Mouse (Mus musculus) kidney, adult 18-20 months (tissue): ENCODE results near the gene Cav3.

Source experiments
- DNase-seq: peaks from one replicate; pipeline ENCODE4 v3.0.0; 2021

Gene Cav3

GRCm38 (mm10) chr6:112495219-112495618, 35.9 kb downstream of the Cav3 start:
- no peak for DNase-seq

DNA sequence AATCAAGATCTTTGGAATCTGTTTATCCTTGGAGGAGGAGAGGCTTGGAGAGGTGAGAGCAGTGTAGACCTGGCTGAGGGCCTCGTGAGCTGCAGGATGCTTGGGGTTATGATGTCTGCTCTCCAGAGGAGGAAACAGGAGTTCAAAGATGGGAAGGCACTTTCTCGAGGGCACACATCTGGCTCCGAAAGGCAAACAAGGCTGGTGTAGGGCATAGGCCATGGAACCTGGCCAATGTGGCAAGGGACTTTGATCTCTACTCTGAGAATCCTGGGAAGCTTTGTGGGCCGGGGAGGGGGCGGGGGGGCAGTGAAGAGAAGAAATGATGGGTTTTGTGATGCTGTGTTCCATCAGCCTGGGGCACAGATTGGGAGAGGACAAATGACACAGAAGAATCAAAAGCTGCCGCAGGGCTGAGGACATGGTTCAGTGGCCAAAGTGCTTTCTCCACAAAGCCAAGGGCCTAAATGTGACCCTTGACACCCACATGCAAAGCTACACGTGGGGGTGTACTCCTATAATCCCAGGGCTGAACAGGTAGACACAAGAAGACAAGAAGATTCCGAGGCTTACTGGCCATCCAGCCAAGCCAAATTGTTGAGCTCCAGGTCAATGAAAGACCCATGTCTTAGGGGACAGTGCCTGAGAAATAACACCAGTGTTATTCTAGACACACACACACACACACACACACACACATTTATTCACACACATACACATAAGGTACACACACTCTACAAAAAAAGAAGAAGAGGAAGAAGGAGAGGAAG, 37.2 kb downstream of the Cav3 start:
- DNase-seq = peak; percentile 74

DNA sequence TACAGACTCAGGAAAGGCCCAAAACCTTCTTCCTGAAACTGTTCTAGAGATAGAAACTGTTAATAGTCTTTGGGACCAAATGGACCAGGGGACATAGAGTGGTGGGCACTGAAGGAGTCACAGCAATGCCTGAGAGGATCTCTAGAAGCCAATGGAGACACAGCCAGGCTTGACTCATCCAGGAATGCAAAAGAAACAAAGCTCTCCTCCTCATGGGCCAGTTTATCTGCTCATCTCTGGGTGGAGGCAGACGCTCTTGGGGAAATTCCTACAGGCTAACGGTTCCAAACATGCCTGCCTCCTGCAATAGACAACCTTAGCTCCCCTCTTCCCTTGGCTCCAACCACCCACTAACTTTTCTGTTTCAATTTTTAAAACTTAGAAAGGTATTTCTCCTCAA, 38.2 kb downstream of the Cav3 start:
- no peak for DNase-seq

DNA sequence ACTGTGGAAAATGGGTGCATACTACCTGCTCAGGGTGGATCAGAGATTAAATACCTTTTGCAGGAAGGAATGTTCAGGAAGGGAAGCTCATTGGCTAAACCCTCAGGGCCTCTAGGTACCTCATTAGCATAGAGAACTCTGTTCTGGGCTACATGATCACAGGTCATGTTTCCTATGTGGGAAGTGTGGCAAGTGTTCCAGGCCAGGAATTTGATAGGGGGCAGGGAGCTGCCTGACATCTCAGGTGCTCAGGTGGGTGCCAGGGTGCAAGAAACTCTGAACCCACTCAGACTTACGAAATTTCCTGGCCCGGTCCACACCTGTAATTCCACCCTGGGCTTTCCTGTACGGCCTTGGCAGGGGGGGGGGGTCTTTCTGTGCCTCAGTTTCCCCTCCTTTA, 39.4 kb downstream of the Cav3 start:
- no peak for DNase-seq

DNA sequence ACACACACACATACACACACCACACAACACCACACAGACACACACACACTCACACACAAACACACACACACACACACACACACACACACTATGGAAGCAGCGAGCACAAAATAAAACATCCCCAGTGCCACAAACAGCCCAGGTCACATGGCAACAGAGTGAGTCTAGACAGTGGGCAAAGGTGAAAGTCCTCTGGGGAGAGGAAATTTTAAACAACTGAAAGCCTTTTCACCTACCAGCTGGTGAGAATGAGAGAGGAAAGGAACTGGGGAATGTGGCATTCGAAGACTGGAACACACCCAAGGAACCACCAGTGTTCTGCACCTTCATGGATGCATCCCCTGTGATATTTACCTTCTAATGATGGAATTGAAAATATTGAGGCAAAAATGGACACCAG, 40.2 kb downstream of the Cav3 start:
- peak; percentile 35 for DNase-seq

DNA sequence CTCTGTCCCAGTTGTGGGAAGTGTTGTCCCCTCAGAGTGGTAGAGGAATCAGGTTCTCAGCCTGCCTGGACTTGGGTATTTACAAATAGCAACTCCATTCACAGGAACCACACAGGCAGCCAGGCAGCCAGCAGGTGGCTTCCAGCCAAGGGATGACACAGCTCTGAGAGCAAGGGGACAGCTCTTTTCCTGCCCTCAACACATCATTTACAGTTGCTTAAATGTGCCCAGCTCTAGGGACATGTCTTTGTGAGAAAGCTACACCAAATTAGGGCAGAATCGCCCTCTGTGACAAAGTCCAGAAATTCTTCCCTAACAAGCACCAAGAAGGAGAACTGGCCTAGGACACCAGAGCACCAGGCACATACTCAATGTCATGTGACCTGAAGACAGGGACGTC, 41.9 kb downstream of the Cav3 start:
- peak; percentile 49 for DNase-seq

DNA sequence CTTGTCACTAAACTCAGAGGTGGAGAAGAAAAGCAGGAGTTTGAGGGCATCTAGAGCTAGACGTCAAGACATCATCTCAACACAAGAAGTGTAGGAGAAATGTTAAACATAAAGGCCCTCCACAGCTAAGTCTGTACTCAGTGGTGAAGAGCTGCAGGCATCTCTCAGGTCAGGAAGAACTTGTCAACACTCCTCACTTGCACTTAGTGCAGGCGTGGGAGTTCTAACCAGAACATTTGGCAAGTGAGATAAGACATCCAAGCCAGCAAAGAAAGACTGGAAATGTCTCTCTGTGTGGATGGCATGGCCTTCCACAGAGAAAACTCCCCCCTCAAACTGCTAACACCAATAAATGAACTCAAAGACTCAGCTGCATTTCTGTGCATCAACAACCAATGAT, 48.3 kb downstream of the Cav3 start:
- DNase-seq = no peak

DNA sequence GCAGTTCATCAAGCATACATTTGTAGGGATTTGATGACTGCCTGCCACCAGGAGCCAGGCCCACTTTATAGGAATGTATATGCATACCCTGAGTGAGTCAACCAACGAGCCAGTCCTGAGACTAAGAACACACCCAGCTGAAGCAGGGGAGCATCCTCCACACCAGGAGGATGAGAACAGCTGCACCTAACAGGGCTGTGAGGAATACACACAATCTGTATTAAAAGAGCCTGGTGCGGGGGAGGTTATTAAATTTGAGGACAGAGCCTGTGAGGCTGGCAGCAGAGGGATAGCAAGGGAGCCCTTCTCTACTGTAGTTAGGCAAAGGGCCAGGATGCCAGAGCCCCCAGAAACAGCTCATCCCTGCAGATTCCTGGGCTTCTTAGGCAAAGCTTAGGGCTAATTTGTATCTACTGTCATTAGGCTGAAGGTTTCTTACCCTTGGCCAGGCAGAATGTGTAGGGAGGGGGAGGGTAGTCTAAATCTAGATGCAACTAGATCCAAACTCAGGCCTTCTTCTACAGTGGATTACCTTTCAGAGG, 50.4 kb downstream of the Cav3 start:
- no peak for DNase-seq

DNA sequence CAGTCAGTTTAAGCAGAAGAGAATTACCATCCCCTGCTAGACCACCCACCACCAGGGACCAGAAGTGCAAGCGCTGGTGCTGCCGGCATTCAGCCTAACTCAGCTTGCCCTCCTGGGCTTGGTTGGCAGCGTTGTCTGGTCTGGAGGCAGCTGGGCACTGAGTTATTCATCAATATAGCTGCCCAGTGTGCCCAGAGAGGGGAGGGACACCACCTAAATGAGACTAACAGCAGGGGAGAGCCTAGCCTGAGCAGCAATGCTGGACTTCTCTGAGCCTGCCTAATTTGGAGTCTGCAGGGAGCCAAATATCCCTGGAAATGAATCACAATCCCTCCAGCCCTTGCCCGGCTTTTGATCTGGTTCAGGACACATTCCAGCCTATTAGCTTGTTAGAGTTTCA, 51.0 kb downstream of the Cav3 start:
- no peak for DNase-seq

- DNase-seq = no peak
Observed at GRCm38 (mm10) chr6:112514591-112514990, 55.3 kb downstream of the Cav3 start.

DNA sequence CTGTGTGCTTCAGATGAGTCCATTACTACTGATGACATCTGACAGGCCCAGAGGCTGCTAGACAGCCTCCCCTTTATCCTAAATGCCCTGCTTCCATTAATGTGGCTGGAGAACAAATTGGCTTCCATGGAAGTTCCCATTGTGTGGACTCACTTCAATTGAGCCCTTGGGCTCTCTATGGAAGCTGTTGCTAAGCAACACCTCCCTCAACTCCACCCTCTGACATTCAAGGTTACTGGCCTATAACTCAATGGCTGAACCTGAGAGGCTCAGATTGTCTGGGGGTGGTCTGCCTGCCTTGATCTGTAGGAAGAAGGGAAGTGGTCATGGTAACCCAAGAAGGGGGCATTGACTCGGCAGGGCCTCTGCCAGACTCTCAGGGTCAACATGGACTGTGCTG, 57.2 kb downstream of the Cav3 start:
- DNase-seq = no peak

DNA sequence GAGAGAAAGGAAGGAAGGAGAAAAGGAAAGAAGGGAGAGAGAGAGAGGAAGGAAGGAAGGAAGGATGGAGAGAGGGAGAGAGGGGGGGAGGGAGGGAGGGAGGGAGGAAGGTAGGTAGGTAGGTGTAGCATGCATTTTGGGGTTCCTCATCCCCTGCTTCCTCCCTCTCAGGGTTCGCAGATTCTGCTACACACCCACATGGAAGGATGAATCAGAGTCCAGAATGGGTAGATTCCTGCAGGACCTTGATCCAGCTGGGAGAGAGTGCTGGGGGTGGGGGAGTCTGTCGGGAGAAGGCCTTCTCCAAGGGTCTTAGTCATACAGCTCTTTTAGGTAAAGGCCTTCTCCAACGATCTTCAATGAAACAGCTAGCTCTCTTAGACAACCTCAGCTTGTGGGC, 58.3 kb downstream of the Cav3 start:
- DNase-seq = no peak

DNA sequence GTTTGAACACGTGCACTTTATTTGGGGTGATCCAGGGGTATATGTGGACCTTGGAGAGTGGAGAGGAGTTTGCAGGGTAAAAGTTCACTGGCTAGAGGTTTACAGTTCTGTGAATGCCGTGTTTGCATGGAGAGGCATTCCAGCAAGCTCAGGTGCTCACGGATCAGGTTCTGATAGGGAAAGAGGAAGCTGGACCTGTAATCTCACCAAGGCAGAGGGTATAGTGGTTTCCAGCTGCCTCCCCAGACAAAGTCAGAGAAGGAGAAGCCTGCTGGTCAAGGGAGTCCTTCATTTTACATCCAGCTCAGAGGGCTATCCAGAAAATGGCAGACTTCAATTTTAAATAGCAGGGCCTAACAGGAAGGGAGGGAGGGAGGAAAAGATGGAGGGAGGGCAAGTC, 58.7 kb downstream of the Cav3 start:
- no peak for DNase-seq
